Mouse (Mus musculus) small intestine, adult 2 months (tissue): ENCODE data around the gene Slc15a3.

ENCODE experiments used
- CTCF ChIP-seq: fragments of 200-500 bp; IDR thresholded peaks from 2 replicates; pipeline ENCODE4 v1.5.1; 2012; ENCODE audit warnings: low read depth, mild to moderate bottlenecking, control low read depth, inconsistent platforms, low read length, moderate library complexity, mixed read lengths; ENCODE audit not compliant: insufficient replicate concordance, insufficient read length; ENCODE audit errors: extremely low read depth
- POLR2A ChIP-seq: fragments of 200-500 bp; IDR thresholded peaks from 2 replicates; pipeline ENCODE4 v1.6.1; 2012; ENCODE audit warnings: low read depth, mild to moderate bottlenecking, control low read depth, inconsistent platforms, low read length, moderate library complexity

DNA sequence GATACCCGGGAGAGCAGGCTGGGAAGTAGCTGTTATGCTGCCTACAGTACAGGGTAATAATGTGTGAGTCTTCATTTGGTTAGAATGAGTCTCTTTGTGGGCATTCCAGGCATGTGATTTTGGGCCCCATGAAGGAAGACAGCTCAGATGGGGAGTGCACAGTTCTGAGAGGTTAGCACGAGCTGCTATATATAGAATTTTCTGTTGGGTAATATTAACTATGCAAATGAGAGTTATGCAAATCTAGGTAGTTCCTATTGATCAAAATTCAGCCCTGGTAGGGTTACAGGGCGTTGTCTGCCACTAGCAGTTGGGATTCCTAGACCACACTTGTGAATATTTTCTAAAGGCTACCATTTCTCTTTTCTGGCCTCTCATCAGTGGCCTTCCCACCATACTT is 5.9 kb downstream of the Slc15a3 start:
- TF ChIP-seq CTCF (no peak), POLR2A (no peak)
